Mouse (Mus musculus) activated CD4-positive, CD25-positive, alpha-beta regulatory T cell (primary cell): Measurements from ENCODE around the gene Cltrn. TPM values are rescaled to one million over a fixed set of nuclear protein-coding genes. Genes with fewer than 3 reads are reported as not detected.

ENCODE experiments used
- polyA plus RNA-seq, 2 experiments: library from polyadenylated mRNA; unstranded; fragments of 100-300 nt; shearing (Covaris generic); gene quantifications; one replicate each; pipeline ENCODE4 v1.2.1; 2017

Gene Cltrn
- not detected for polyA plus RNA-seq

GRCm38 (mm10) chrX:164088582-164088981 is at the start of gene Cltrn:
Gene Cltrn, plus strand, starts transcription at chrX:164088830.

GRCm38 (mm10) chrX:164076040-164076775 is 12.4 kb upstream of the Cltrn start, which contains the start of gene Siah1b:
Gene Siah1b, minus strand, starts transcription at chrX:164076493.

GRCm38 (mm10) chrX:164139032-164139431 is 50.4 kb downstream of the Cltrn start, which contains the start of gene Ace2:
Gene Ace2, plus strand, starts transcription at chrX:164139332.

Other genes starting within 250 kb of the Cltrn start
- 10 to 100 TPM; 11.5 to 26.7 TPM for gene Ap1s2, start 179.8 kb upstream of the Cltrn start, polyA plus RNA-seq
- 10 to 100 TPM; 53.8 to 57.8 TPM for gene Zrsr2, start 130.2 kb upstream of the Cltrn start, polyA plus RNA-seq
- 10 to 100 TPM in 1 of 2 experiments, 1 to 10 TPM in 1; 6.7 to 10.3 TPM for gene Car5b, start 60.8 kb upstream of the Cltrn start, polyA plus RNA-seq
- gene Siah1b, start 12.3 kb upstream of the Cltrn start, polyA plus RNA-seq: 1 to 10 TPM; 7.3 to 7.8 TPM
- under 1 TPM in 1 of 2 experiments, not detected in 1; 0.11 TPM for gene Ace2, start 50.5 kb downstream of the Cltrn start, polyA plus RNA-seq
- gene Bmx, start 169.4 kb downstream of the Cltrn start, polyA plus RNA-seq: under 1 TPM in 1 of 2 experiments, not detected in 1; 0.17 TPM
- not detected for gene Pir, start 180.5 kb downstream of the Cltrn start, polyA plus RNA-seq